Comparison of ENCODE assay signal across 18 mouse cellular contexts in genomic region chr11:119224926-119225325, GRCm38 (mm10).
"Had no signal": no experiment of that assay in that cellular context is flagged by ENCODE, and none has a peak within 500 bp of the region (broad histone marks: within the 10 kb centered on the region; RNA-seq: fewer than 3 reads in every experiment).

No protein-coding gene starts in this region.

- H3K9me3 ChIP-seq: midbrain, embryonic 10.5 days; midbrain, embryonic 12.5 days; neural tube, embryonic 13.5 days; neural tube, embryonic 15.5 days had no signal

- H3K27ac ChIP-seq: midbrain, embryonic 10.5 days; midbrain, embryonic 12.5 days; neural tube, embryonic 13.5 days; neural tube, embryonic 15.5 days had no signal

- H3K4me2 ChIP-seq: midbrain, embryonic 12.5 days had no signal

- DNase-seq: lung, adult 18-20 months; lung, embryonic 14.5 days; lung, postnatal 10 days; lung, postnatal 4 days; retina, postnatal 1 day; right cerebral cortex, adult 18-20 months; right cerebral cortex, postnatal 25 days; right cerebral cortex, postnatal 4 days; spleen, adult 18-20 months; thymus, adult 18-20 months; thymus, postnatal 14 days; thymus, postnatal 36 days had no signal

- H3K36me3 ChIP-seq: midbrain, embryonic 12.5 days; neural tube, embryonic 13.5 days; neural tube, embryonic 15.5 days had no signal

- H3K4me3 ChIP-seq: midbrain, embryonic 12.5 days; myocyte; neural tube, embryonic 15.5 days had no signal

- ATAC-seq: midbrain, embryonic 16.5 days had no signal

- H3K27me3 ChIP-seq: midbrain, embryonic 12.5 days; neural tube, embryonic 13.5 days; neural tube, embryonic 15.5 days had no signal

- H3K9ac ChIP-seq: lung, embryonic 14.5 days; neural tube, embryonic 15.5 days had no signal
